Mouse (Mus musculus): ENCODE measurements around the gene Mta1.

Mta1 gene

GRCm38 (mm10) chr12:113099470-113100237, 1.6 kb downstream of the Mta1 start:
- DNase-seq, result no peak

GRCm38 (mm10) chr12:113100448-113101076, 2.5 kb downstream of the Mta1 start:
- DNase-seq, result no peak

- no peak for DNase-seq
Measured at GRCm38 (mm10) chr12:113101251-113101960, 3.3 kb downstream of the Mta1 start.

- DNase-seq, result peak; percentile 73 to 77
Measured at GRCm38 (mm10) chr12:113102461-113102860, 4.4 kb downstream of the Mta1 start.

GRCm38 (mm10) chr12:113103846-113104451, 5.9 kb downstream of the Mta1 start:
- no peak for DNase-seq

GRCm38 (mm10) chr12:113106386-113106785, 8.3 kb downstream of the Mta1 start:
- no peak for DNase-seq

GRCm38 (mm10) chr12:113107431-113108124, 9.5 kb downstream of the Mta1 start:
- no peak for DNase-seq

GRCm38 (mm10) chr12:113108528-113109283, 10.6 kb downstream of the Mta1 start:
- no peak for DNase-seq

GRCm38 (mm10) chr12:113109801-113110200, 11.7 kb downstream of the Mta1 start:
- no peak for DNase-seq

GRCm38 (mm10) chr12:113114141-113114540, 16.1 kb downstream of the Mta1 start:
- DNase-seq, result no peak

GRCm38 (mm10) chr12:113114856-113115538, 16.9 kb downstream of the Mta1 start:
- DNase-seq, result no peak

- peak; percentile 63 to 68 for DNase-seq
Measured at GRCm38 (mm10) chr12:113119516-113120410, 21.7 kb downstream of the Mta1 start.

GRCm38 (mm10) chr12:113124726-113125125, 26.6 kb downstream of the Mta1 start:
- DNase-seq, result no peak

GRCm38 (mm10) chr12:113130732-113131131, 32.7 kb downstream of the Mta1 start:
- no peak for DNase-seq

GRCm38 (mm10) chr12:113131601-113132000, 33.5 kb downstream of the Mta1 start:
- no peak for DNase-seq

- no peak for DNase-seq
Measured at GRCm38 (mm10) chr12:113132567-113132966, 34.5 kb downstream of the Mta1 start.

GRCm38 (mm10) chr12:113133260-113133659, 35.2 kb downstream of the Mta1 start:
- DNase-seq, result no peak

GRCm38 (mm10) chr12:113133861-113134403, 35.9 kb downstream of the Mta1 start:
- no peak for DNase-seq

GRCm38 (mm10) chr12:113134502-113134901, 36.4 kb downstream of the Mta1 start:
- no peak for DNase-seq

- no peak for DNase-seq
Measured at GRCm38 (mm10) chr12:113135401-113135800, 37.3 kb downstream of the Mta1 start.

Data from thymus, postnatal 36 days (tissue).